Mouse (Mus musculus): ENCODE data around the gene Olfr1255. TPM values are rescaled to one million over a fixed set of nuclear protein-coding genes. Genes with fewer than 3 reads are reported as not detected.

Olfr1255 gene
- total and polyA plus RNA-seq, 2 experiments from 2014 or later = not detected

GRCm38 (mm10) chr2:89849230-89849629 is 37.4 kb downstream of the Olfr1255 start:
- Histone ChIP-seq H3K4me2 (ENCODE audit: low read depth) (no peak overlapping the region), H3K27ac (ENCODE audit: low read depth, low read length) (no peak overlapping the region), H3K4me1 (ENCODE audit: insufficient read depth) (no peaks in the 10 kb centered on the region), H3K9me3 (ENCODE audit: low read length) (no peaks in the 10 kb centered on the region), H3K27me3 (ENCODE audit: insufficient read depth, low read length) (no peaks in the 10 kb centered on the region), H3K4me3 (ENCODE audit: low read depth, low read length) (no peak overlapping the region), H3K36me3 (ENCODE audit: insufficient read depth) (no peaks in the 10 kb centered on the region), H3K9ac (no peak overlapping the region)
- ATAC-seq = no peak
- WGBS = 96% methylated on average over 1 of the region's 1 CpGs
- DNase-seq = no peak
- TF ChIP-seq CTCF (IDR thresholded peaks at IDR 0.05; ENCODE audit: low read depth) = no peak

Other genes starting within 250 kb of the Olfr1255 start
- gene Olfr1245, start 233.6 kb upstream of the Olfr1255 start, total RNA-seq (2014; rRNA removed) = not detected in 2 replicates
- gene Olfr1245, start 233.6 kb upstream of the Olfr1255 start, polyA plus RNA-seq (2015; fragmentation: Nextera tagmentation; extraction: Ambion mirVana) = not detected in 2 replicates
- not detected in 2 replicates for gene Olfr1246, start 218.9 kb upstream of the Olfr1255 start, total RNA-seq (2014; rRNA removed)
- gene Olfr1246, start 218.9 kb upstream of the Olfr1255 start, polyA plus RNA-seq (2015; fragmentation: Nextera tagmentation; extraction: Ambion mirVana) = not detected in 2 replicates
- not detected in 2 replicates for gene Olfr1247, start 197.9 kb upstream of the Olfr1255 start, total RNA-seq (2014; rRNA removed)
- not detected in 2 replicates for gene Olfr1247, start 197.9 kb upstream of the Olfr1255 start, polyA plus RNA-seq (2015; fragmentation: Nextera tagmentation; extraction: Ambion mirVana)
- not detected in 2 replicates for gene Olfr1248, start 193.8 kb upstream of the Olfr1255 start, total RNA-seq (2014; rRNA removed)
- not detected in 2 replicates for gene Olfr1248, start 193.8 kb upstream of the Olfr1255 start, polyA plus RNA-seq (2015; fragmentation: Nextera tagmentation; extraction: Ambion mirVana)
- not detected in 2 replicates for gene Olfr1249, start 177.1 kb upstream of the Olfr1255 start, total RNA-seq (2014; rRNA removed)
- gene Olfr1249, start 177.1 kb upstream of the Olfr1255 start, polyA plus RNA-seq (2015; fragmentation: Nextera tagmentation; extraction: Ambion mirVana) = not detected in 2 replicates
- not detected in 2 replicates for gene Olfr1250, start 150.6 kb upstream of the Olfr1255 start, total RNA-seq (2014; rRNA removed)
- not detected in 2 replicates for gene Olfr1250, start 150.6 kb upstream of the Olfr1255 start, polyA plus RNA-seq (2015; fragmentation: Nextera tagmentation; extraction: Ambion mirVana)
- not detected in 2 replicates for gene Olfr1251, start 140.1 kb upstream of the Olfr1255 start, total RNA-seq (2014; rRNA removed)
- not detected in 2 replicates for gene Olfr1251, start 140.1 kb upstream of the Olfr1255 start, polyA plus RNA-seq (2015; fragmentation: Nextera tagmentation; extraction: Ambion mirVana)
- gene Olfr1252, start 87.0 kb upstream of the Olfr1255 start, total RNA-seq (2014; rRNA removed) = not detected in 2 replicates
- gene Olfr1252, start 87.0 kb upstream of the Olfr1255 start, polyA plus RNA-seq (2015; fragmentation: Nextera tagmentation; extraction: Ambion mirVana) = not detected in 2 replicates
- gene Olfr1253, start 55.0 kb upstream of the Olfr1255 start, total RNA-seq (2014; rRNA removed) = not detected in 2 replicates
- not detected in 2 replicates for gene Olfr1253, start 55.0 kb upstream of the Olfr1255 start, polyA plus RNA-seq (2015; fragmentation: Nextera tagmentation; extraction: Ambion mirVana)
- not detected in 2 replicates for gene Olfr1254, start 18.4 kb upstream of the Olfr1255 start, total RNA-seq (2014; rRNA removed)
- gene Olfr1254, start 18.4 kb upstream of the Olfr1255 start, polyA plus RNA-seq (2015; fragmentation: Nextera tagmentation; extraction: Ambion mirVana) = not detected in 2 replicates
- gene Olfr1256, start 29.5 kb downstream of the Olfr1255 start, total RNA-seq (2014; rRNA removed) = not detected in 2 replicates
- gene Olfr1256, start 29.5 kb downstream of the Olfr1255 start, polyA plus RNA-seq (2015; fragmentation: Nextera tagmentation; extraction: Ambion mirVana) = not detected in 2 replicates
- gene Olfr48, start 36.2 kb downstream of the Olfr1255 start, total RNA-seq (2014; rRNA removed) = not detected in 2 replicates
- not detected in 2 replicates for gene Olfr48, start 36.2 kb downstream of the Olfr1255 start, polyA plus RNA-seq (2015; fragmentation: Nextera tagmentation; extraction: Ambion mirVana)
- gene Olfr1257, start 66.4 kb downstream of the Olfr1255 start, total RNA-seq (2014; rRNA removed) = not detected in 2 replicates
- not detected in 2 replicates for gene Olfr1257, start 66.4 kb downstream of the Olfr1255 start, polyA plus RNA-seq (2015; fragmentation: Nextera tagmentation; extraction: Ambion mirVana)
- not detected in 2 replicates for gene Olfr1258, start 115.3 kb downstream of the Olfr1255 start, total RNA-seq (2014; rRNA removed)
- gene Olfr1258, start 115.3 kb downstream of the Olfr1255 start, polyA plus RNA-seq (2015; fragmentation: Nextera tagmentation; extraction: Ambion mirVana) = not detected in 2 replicates
- not detected in 2 replicates for gene Olfr1259, start 136.6 kb downstream of the Olfr1255 start, total RNA-seq (2014; rRNA removed)
- gene Olfr1259, start 136.6 kb downstream of the Olfr1255 start, polyA plus RNA-seq (2015; fragmentation: Nextera tagmentation; extraction: Ambion mirVana) = not detected in 2 replicates
- not detected in 2 replicates for gene Olfr1260, start 162.3 kb downstream of the Olfr1255 start, total RNA-seq (2014; rRNA removed)
- gene Olfr1260, start 162.3 kb downstream of the Olfr1255 start, polyA plus RNA-seq (2015; fragmentation: Nextera tagmentation; extraction: Ambion mirVana) = not detected in 2 replicates
- gene Olfr1261, start 179.2 kb downstream of the Olfr1255 start, total RNA-seq (2014; rRNA removed) = not detected in 2 replicates
- gene Olfr1261, start 179.2 kb downstream of the Olfr1255 start, polyA plus RNA-seq (2015; fragmentation: Nextera tagmentation; extraction: Ambion mirVana) = not detected in 2 replicates
- gene Olfr1262, start 188.1 kb downstream of the Olfr1255 start, total RNA-seq (2014; rRNA removed) = not detected in 2 replicates
- gene Olfr1262, start 188.1 kb downstream of the Olfr1255 start, polyA plus RNA-seq (2015; fragmentation: Nextera tagmentation; extraction: Ambion mirVana) = not detected in 2 replicates
- not detected in 2 replicates for gene Olfr1263, start 200.1 kb downstream of the Olfr1255 start, total RNA-seq (2014; rRNA removed)
- not detected in 2 replicates for gene Olfr1263, start 200.1 kb downstream of the Olfr1255 start, polyA plus RNA-seq (2015; fragmentation: Nextera tagmentation; extraction: Ambion mirVana)
- not detected in 2 replicates for gene Olfr1264, start 213.5 kb downstream of the Olfr1255 start, total RNA-seq (2014; rRNA removed)
- gene Olfr1264, start 213.5 kb downstream of the Olfr1255 start, polyA plus RNA-seq (2015; fragmentation: Nextera tagmentation; extraction: Ambion mirVana) = not detected in 2 replicates
- not detected in 2 replicates for gene Olfr1265, start 223.3 kb downstream of the Olfr1255 start, total RNA-seq (2014; rRNA removed)
- gene Olfr1265, start 223.3 kb downstream of the Olfr1255 start, polyA plus RNA-seq (2015; fragmentation: Nextera tagmentation; extraction: Ambion mirVana) = not detected in 2 replicates

Data from forebrain, postnatal 0 days (tissue).